Mouse (Mus musculus): ENCODE data around the gene Gm42742.

DNA sequence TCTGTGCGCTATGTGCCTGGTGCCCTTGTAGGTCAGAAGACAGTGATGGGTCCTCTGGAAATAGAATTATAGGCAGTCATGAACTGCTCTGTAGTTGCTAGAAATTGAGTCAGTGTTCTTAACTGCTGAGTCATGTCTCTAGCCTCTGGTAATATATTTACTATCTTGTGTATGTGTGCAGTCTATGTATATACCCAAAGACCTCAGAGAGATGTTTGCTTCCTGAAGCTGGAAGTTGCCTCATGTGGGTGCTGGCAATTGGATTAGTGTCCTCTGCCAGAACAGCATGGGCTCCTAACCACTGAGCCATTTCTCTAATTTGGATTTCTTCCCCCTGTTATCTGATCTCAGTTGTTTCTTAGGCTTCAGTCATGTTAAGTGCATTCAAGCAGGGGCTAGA is 9.3 kb upstream of the Gm42742 start:
- no peak for TF ChIP-seq CTCF (conservative IDR thresholded peaks at IDR 0.05; ENCODE audit: insufficient read depth, insufficient read length, low read depth, low read length)
- TF ChIP-seq POLR2A (IDR thresholded peaks at IDR 0.05; ENCODE audit: low read depth, low read length), result no peak
